Mouse (Mus musculus): ENCODE measurements around the gene Zfp839.

DNA sequence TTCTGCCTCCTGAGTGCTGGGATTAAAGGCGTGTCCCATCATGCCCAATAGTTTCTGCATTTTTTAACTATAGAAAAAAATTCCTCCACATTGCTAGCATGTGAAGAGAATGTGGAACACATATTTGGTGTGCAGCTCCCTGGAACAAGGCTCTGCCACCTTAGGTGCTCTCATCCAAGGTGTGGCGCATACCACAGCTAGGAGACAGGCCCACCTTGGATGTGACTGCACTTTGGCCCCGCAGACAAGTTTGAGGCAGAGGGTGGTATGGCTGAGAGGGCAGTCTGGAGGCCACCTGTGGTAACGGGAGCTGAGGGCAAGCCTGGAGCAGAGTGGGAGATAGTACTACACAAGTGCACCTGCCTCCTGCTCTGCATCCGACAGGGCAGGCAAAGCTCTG, 41.2 kb upstream of the Zfp839 start:
- TF ChIP-seq POLR2A (IDR thresholded peaks at IDR 0.05; ENCODE audit: borderline replicate concordance, extremely low read depth, insufficient read depth, insufficient read length, poor library complexity, severe bottlenecking): no peak
- no peak for TF ChIP-seq CTCF (IDR thresholded peaks at IDR 0.05; ENCODE audit: borderline replicate concordance, extremely low read depth, insufficient read depth, insufficient read length)
